Mouse (Mus musculus): ENCODE measurements around the gene Gm3252. TPM values are rescaled to one million over a fixed set of nuclear protein-coding genes. Genes with fewer than 3 reads are reported as not detected.
"Not testable (repeated sequence)": the region's sequence is repeated elsewhere in the genome, so short reads cannot be mapped to it uniquely, and the experiment has no call there.

Gene Gm3252
- total RNA-seq (2021): under 1 TPM in 1 of 2 experiments, not detected in 1; 0.22 TPM
- long read RNA-seq, partial matches to known transcripts: 0 of 2 reads
- long read RNA-seq, other reads (novel, unspliced or antisense): 2 of 2 reads

DNA sequence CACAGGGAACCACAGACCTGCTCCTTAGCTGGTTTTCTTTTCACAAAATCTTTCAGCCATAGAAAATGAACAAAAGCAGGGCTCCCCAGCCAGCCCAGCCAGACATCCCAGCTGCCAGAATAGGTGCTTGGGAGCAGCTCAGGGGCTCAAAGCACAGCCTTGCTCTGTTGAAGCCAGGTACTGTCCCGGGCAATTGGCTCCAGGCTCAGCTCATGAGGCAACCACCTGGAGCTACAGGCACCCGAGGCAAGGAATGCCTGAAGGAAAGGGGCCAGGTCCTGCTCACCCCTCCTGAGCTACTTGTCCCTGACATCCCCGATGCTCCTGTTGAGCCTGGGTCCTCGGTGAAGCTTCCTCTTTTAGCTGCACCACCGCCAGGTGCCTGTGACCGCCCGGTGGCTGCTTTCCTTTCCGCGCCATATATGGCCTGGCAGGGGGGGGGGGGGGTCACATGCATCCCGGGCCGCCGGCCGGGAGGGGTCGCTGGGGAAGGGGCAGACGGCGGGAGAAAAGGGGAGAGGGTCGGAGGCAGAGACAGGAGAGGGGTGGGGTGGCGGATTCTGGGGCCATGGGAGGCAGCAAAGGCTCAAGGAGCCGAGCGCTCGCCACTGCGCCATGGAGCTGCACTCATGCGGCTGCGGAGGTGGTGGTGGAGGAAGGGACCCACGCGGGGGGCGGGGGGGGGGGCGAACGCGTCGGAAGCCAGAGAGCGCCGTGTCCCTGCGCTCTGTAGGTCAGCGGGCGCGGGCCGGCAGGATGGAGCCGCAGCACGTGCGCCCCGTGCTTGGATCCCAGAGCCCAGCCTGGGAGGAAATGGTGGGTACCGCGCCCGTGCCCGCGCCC lies at the start of gene Gm3252:
TSS of gene Gm3252 (plus strand) at position 738 of the 843 bp plus-strand sequence.
- DNase-seq (ENCODE audit: low spot score in 2 of 2): not testable (repeated sequence)

DNA sequence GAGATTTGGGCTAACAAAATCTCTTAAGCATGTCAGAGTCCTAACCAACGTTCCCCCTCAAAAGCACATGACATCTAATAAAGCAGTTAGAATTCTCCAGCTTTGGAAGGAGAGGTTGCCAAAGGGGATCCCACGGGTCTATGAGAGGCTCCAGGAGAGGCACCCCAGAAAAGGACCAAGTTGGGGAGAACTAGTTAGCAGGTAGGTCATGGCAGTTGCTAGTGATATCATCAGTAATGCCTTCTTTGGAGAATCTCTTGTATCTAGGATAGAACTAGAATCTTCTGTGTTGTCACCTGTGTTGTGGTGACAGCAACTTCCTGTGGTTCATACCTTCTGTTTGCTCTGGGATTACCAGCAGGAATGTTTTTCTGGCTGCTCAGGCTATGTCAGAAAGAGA lies 17.6 kb upstream of the Gm3252 start, which contains the start of gene Gm7876:
TSS of gene Gm7876 (plus strand) at position 301 of the 400 bp plus-strand sequence.
- DNase-seq (ENCODE audit: low spot score in 2 of 2): not testable (repeated sequence)

DNA sequence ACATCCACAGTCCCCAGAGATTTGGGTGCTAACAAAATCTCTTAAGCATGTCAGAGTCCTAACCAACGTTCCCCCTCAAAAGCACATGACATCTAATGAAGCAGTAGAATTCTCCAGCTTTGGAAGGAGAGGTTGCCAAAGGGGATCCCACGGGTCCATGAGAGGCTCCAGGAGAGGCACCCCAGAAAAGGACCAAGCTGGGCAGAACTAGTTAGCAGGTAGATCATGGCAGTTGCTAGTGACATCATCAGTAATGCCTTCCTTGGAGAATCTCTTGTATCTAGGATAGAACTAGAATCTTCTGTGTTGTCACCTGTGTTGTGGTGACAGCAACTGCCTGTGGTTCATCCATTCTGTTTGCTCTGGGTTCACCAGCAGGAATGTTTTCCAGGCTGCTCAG lies 49.5 kb downstream of the Gm3252 start, which contains the start of gene Gm9602:
TSS of gene Gm9602 (plus strand) at position 301 of the 400 bp plus-strand sequence.
- not testable (repeated sequence) for DNase-seq (ENCODE audit: low spot score in 2 of 2)

Other genes starting within 250 kb of the Gm3252 start
- not detected for gene Gm3182, start 245.0 kb upstream of the Gm3252 start, total RNA-seq (2021)
- not detected for gene Gm3047, start 171.4 kb upstream of the Gm3252 start, total RNA-seq (2021)
- under 1 TPM; 0.30 to 0.51 TPM for gene Gm8159, start 94.4 kb upstream of the Gm3252 start, total RNA-seq (2021)
- under 1 TPM in 1 of 2 experiments, not detected in 1; 0.33 TPM for gene Gm3239, start 62.6 kb upstream of the Gm3252 start, total RNA-seq (2021)
- gene Gm7876, start 17.5 kb upstream of the Gm3252 start, total RNA-seq (2021): not detected
- gene Gm9602, start 49.6 kb downstream of the Gm3252 start, total RNA-seq (2021): not detected
- gene Gm3269, start 111.3 kb downstream of the Gm3252 start, total RNA-seq (2021): not detected
- 10 to 100 TPM in 1 of 2 experiments, 1 to 10 TPM in 1; 9.0 to 12.1 TPM for gene Gm3264, start 128.8 kb downstream of the Gm3252 start, total RNA-seq (2021)
- gene Gm3278, start 165.6 kb downstream of the Gm3252 start, total RNA-seq (2021): not detected